Mouse (Mus musculus): ENCODE measurements at regions not wholly inside any gene's neighbourhood (a gene's known extent, or its start where the extent isn't known, plus 50 kb on each side); places are given as distances from the start of the nearest gene placed in this dataset.

- Histone ChIP-seq H3K36me3 (ENCODE audit: control insufficient read depth, insufficient read depth, low read length, poor library complexity, severe bottlenecking) (no peaks in the 10 kb centered on the region), H3K9me3 (replicated peaks; ENCODE audit: control insufficient read depth, insufficient read depth, low read length, poor library complexity, severe bottlenecking) (no peaks in the 10 kb centered on the region), H3K27ac (ENCODE audit: insufficient read depth, low read length) (no peak overlapping the region)
These were observed 135.0 kb downstream of the Cemip2 start for GRCm38 (mm10) chr19:21913005-21913670.

GRCm38 (mm10) chr19:21913748-21914611 lies 135.8 kb downstream of the Cemip2 start:
- H3K4me3 ChIP-seq (ENCODE audit: low read depth, low read length): no peak overlapping the region
- H3K36me3 ChIP-seq (ENCODE audit: control insufficient read depth, insufficient read depth, low read length, poor library complexity, severe bottlenecking): no peaks in the 10 kb centered on the region
- H3K4me1 ChIP-seq (ENCODE audit: control insufficient read depth, insufficient read depth, low read length): no peaks in the 10 kb centered on the region
- H3K27me3 ChIP-seq (ENCODE audit: control insufficient read depth, insufficient read depth, low read length, poor library complexity, severe bottlenecking): no peaks in the 10 kb centered on the region
- TF ChIP-seq CTCF (IDR thresholded peaks at IDR 0.05; ENCODE audit: low read depth, low read length) (no peak), EP300 (IDR thresholded peaks at IDR 0.05; ENCODE audit: insufficient read depth, low read depth, low read length) (no peak), POLR2A (IDR thresholded peaks at IDR 0.05; ENCODE audit: insufficient read depth, low read length) (no peak)
- no peak overlapping the region for H3K9ac ChIP-seq (ENCODE audit: low read depth, poor library complexity, severe bottlenecking)
- H3K27ac ChIP-seq (ENCODE audit: insufficient read depth, low read length): no peak overlapping the region
- no peaks in the 10 kb centered on the region for H3K9me3 ChIP-seq (replicated peaks; ENCODE audit: control insufficient read depth, insufficient read depth, low read length, poor library complexity, severe bottlenecking)

More at GRCm38 (mm10) chr19:21913005-21913670, 135.0 kb downstream of the Cemip2 start:
- H3K4me1 ChIP-seq (ENCODE audit: control insufficient read depth, insufficient read depth, low read length): no peaks in the 10 kb centered on the region
- TF ChIP-seq CTCF (IDR thresholded peaks at IDR 0.05; ENCODE audit: low read depth, low read length) (no peak), POLR2A (IDR thresholded peaks at IDR 0.05; ENCODE audit: insufficient read depth, low read length) (no peak), EP300 (IDR thresholded peaks at IDR 0.05; ENCODE audit: insufficient read depth, low read depth, low read length) (no peak)
- H3K4me3 ChIP-seq (ENCODE audit: low read depth, low read length): no peak overlapping the region
- no peaks in the 10 kb centered on the region for H3K27me3 ChIP-seq (ENCODE audit: control insufficient read depth, insufficient read depth, low read length, poor library complexity, severe bottlenecking)
- no peak overlapping the region for H3K9ac ChIP-seq (ENCODE audit: low read depth, poor library complexity, severe bottlenecking)

- Histone ChIP-seq H3K4me3 (ENCODE audit: low read depth, low read length) (no peak overlapping the region), H3K9ac (ENCODE audit: low read depth, poor library complexity, severe bottlenecking) (no peak overlapping the region), H3K9me3 (replicated peaks; ENCODE audit: control insufficient read depth, insufficient read depth, low read length, poor library complexity, severe bottlenecking) (no peaks in the 10 kb centered on the region), H3K27me3 (ENCODE audit: control insufficient read depth, insufficient read depth, low read length, poor library complexity, severe bottlenecking) (no peaks in the 10 kb centered on the region), H3K27ac (ENCODE audit: insufficient read depth, low read length) (no peak overlapping the region), H3K4me1 (ENCODE audit: control insufficient read depth, insufficient read depth, low read length) (no peaks in the 10 kb centered on the region), H3K36me3 (ENCODE audit: control insufficient read depth, insufficient read depth, low read length, poor library complexity, severe bottlenecking) (no peaks in the 10 kb centered on the region)
- no peak for TF ChIP-seq POLR2A (IDR thresholded peaks at IDR 0.05; ENCODE audit: insufficient read depth, low read length)
- no peak for TF ChIP-seq CTCF (IDR thresholded peaks at IDR 0.05; ENCODE audit: low read depth, low read length)
- TF ChIP-seq EP300 (IDR thresholded peaks at IDR 0.05; ENCODE audit: insufficient read depth, low read depth, low read length): no peak
These were observed 136.5 kb downstream of the Cemip2 start for GRCm38 (mm10) chr19:21914658-21915057.

DNA sequence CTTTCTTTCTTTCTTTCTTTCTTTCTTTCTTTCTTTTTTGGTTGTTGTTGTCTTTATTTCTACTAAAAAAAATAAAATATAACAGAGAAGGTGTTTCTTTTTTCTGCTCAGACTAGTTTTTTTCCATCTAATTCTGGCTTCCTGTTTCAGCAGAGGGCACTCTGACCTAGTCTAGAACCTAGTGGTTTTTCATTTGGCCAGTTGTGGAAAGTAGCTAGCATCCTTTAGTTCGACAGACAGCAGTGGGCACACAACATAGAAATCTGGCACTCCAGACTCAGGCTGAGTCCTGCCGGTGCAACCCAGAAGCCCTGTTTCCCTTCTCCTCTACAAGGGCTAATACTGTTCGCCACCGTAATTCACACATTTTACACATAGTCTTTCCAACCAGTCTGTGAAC lies 140.0 kb downstream of the Cemip2 start:
- H3K27me3 ChIP-seq (ENCODE audit: control insufficient read depth, insufficient read depth, low read length, poor library complexity, severe bottlenecking): no peaks in the 10 kb centered on the region
- H3K9me3 ChIP-seq (replicated peaks; ENCODE audit: control insufficient read depth, insufficient read depth, low read length, poor library complexity, severe bottlenecking): no peaks in the 10 kb centered on the region
- no peaks in the 10 kb centered on the region for H3K4me1 ChIP-seq (ENCODE audit: control insufficient read depth, insufficient read depth, low read length)
- no peaks in the 10 kb centered on the region for H3K36me3 ChIP-seq (ENCODE audit: control insufficient read depth, insufficient read depth, low read length, poor library complexity, severe bottlenecking)
- TF ChIP-seq POLR2A (IDR thresholded peaks at IDR 0.05; ENCODE audit: insufficient read depth, low read length): no peak
- no peak for TF ChIP-seq EP300 (IDR thresholded peaks at IDR 0.05; ENCODE audit: insufficient read depth, low read depth, low read length)
- TF ChIP-seq CTCF (IDR thresholded peaks at IDR 0.05; ENCODE audit: low read depth, low read length): no peak
- no peak overlapping the region for H3K9ac ChIP-seq (ENCODE audit: low read depth, poor library complexity, severe bottlenecking)
- no peak overlapping the region for H3K4me3 ChIP-seq (ENCODE audit: low read depth, low read length)
- no peak overlapping the region for H3K27ac ChIP-seq (ENCODE audit: insufficient read depth, low read length)

DNA sequence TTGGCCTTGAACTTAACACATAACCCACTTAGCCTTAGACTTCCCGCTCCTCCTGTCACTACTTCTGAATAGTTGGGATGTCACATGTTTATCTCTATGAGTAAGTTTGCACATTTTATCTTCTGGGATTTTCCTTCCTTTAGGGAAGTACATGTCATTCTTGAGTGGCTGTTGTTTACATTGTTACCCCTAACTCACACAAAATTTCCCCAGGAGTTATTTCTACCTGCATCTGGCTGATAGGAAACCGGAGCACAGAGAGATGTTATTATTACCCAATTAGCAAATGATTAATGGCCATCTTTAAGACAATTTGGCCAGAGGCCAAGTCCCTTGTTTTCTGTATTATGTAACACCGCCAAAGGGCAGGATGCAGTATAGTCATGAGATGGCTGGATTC lies 140.9 kb downstream of the Cemip2 start:
- Histone ChIP-seq H3K9ac (ENCODE audit: low read depth, poor library complexity, severe bottlenecking) (no peak overlapping the region), H3K27ac (ENCODE audit: insufficient read depth, low read length) (no peak overlapping the region), H3K27me3 (ENCODE audit: control insufficient read depth, insufficient read depth, low read length, poor library complexity, severe bottlenecking) (no peaks in the 10 kb centered on the region), H3K9me3 (replicated peaks; ENCODE audit: control insufficient read depth, insufficient read depth, low read length, poor library complexity, severe bottlenecking) (no peaks in the 10 kb centered on the region), H3K4me3 (ENCODE audit: low read depth, low read length) (no peak overlapping the region), H3K4me1 (ENCODE audit: control insufficient read depth, insufficient read depth, low read length) (no peaks in the 10 kb centered on the region), H3K36me3 (ENCODE audit: control insufficient read depth, insufficient read depth, low read length, poor library complexity, severe bottlenecking) (no peaks in the 10 kb centered on the region)
- no peak for TF ChIP-seq EP300 (IDR thresholded peaks at IDR 0.05; ENCODE audit: insufficient read depth, low read depth, low read length)
- no peak for TF ChIP-seq CTCF (IDR thresholded peaks at IDR 0.05; ENCODE audit: low read depth, low read length)
- no peak for TF ChIP-seq POLR2A (IDR thresholded peaks at IDR 0.05; ENCODE audit: insufficient read depth, low read length)

- TF ChIP-seq EP300 (IDR thresholded peaks at IDR 0.05; ENCODE audit: insufficient read depth, low read depth, low read length): no peak
- no peak for TF ChIP-seq POLR2A (IDR thresholded peaks at IDR 0.05; ENCODE audit: insufficient read depth, low read length)
- no peak for TF ChIP-seq CTCF (IDR thresholded peaks at IDR 0.05; ENCODE audit: low read depth, low read length)
- Histone ChIP-seq H3K9me3 (replicated peaks; ENCODE audit: control insufficient read depth, insufficient read depth, low read length, poor library complexity, severe bottlenecking) (no peaks in the 10 kb centered on the region), H3K9ac (ENCODE audit: low read depth, poor library complexity, severe bottlenecking) (no peak overlapping the region), H3K4me3 (ENCODE audit: low read depth, low read length) (no peak overlapping the region), H3K36me3 (ENCODE audit: control insufficient read depth, insufficient read depth, low read length, poor library complexity, severe bottlenecking) (no peaks in the 10 kb centered on the region), H3K27ac (ENCODE audit: insufficient read depth, low read length) (no peak overlapping the region), H3K27me3 (ENCODE audit: control insufficient read depth, insufficient read depth, low read length, poor library complexity, severe bottlenecking) (no peaks in the 10 kb centered on the region), H3K4me1 (ENCODE audit: control insufficient read depth, insufficient read depth, low read length) (no peaks in the 10 kb centered on the region)
These were observed 162.0 kb downstream of the Cemip2 start for GRCm38 (mm10) chr19:21940114-21940513.

Measured in ES-Bruce4 (cell line).